Mouse (Mus musculus): Measurements from ENCODE around the gene Fam151a.

GRCm38 (mm10) chr4:106707957-106708356, 25.7 kb upstream of the Fam151a start:
- no peak for TF ChIP-seq CTCF (conservative IDR thresholded peaks at IDR 0.05; ENCODE audit: insufficient read depth, insufficient read length, low read depth, low read length)
- TF ChIP-seq POLR2A (IDR thresholded peaks at IDR 0.05; ENCODE audit: low read depth, low read length), result no peak

Measured in kidney, adult 2 months (tissue).